Mouse (Mus musculus) kidney, postnatal 25 days (tissue): ENCODE measurements around the gene Gm11020.

ENCODE experiments used
- DNase-seq, 2 experiments: peaks; one replicate each; pipeline ENCODE4 v3.0.0; 2021; ENCODE audit warnings: mixed read lengths in 2 of 2

The Gm11020 gene

DNA sequence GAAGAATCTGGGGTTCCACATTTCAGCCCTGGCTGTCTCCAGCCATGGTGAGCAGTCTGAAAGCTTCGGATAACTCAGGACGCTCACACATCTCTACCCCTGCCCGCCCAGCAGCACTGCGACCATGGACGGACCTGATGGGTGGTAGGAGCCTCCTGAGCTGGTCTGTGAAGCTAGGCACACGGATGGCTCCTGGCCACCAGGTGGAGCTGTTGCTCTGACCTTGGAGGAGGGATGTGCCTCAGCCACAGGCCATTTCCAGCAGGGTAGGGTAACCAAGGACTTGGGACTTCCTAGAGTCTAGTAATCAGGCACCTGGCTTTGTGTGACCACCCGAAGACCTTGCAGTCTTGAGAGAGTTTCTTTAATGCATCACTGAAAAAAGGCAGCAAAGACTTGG lies 22.6 kb downstream of the Gm11020 start:
- DNase-seq: peak; percentile 90 to 91

DNA sequence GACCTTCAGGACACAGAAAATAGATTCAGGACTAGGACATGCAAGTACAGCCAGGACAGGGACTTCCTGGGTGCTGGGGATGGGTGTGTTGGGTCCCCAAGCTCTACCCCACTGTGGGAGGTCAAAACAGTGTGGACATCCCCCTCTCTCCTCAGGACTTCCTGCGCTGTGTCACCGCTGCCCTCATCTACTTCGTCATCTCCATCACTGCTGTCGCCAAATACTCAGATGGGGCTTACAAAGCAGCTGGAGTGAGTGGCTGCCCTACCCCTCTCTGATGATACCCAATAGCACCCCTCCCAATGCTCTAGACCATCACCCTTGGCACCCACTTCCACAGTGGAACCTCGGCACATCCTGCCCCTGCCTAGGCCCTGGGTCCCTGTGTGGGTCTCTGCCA lies 23.3 kb downstream of the Gm11020 start:
- no peak for DNase-seq

DNA sequence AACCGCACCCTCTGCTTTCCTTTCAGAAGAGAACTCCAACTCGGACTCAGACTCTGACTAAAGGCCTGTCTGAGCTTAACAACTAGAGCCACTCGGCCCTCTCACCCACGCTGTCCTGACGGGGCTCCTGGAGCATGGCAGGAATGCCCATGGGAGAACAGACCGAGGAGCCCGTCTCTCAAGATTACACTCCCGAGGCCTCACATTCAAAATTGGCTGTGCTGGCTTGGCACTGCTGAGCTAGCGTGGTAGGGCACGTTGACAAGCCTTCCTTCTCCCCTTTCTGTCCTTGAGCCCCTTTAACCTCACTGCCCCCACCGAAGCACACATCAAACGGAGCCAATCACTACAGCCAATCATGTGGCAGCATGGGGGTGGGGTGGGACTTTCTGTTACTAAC lies 25.3 kb downstream of the Gm11020 start:
- no peak for DNase-seq

DNA sequence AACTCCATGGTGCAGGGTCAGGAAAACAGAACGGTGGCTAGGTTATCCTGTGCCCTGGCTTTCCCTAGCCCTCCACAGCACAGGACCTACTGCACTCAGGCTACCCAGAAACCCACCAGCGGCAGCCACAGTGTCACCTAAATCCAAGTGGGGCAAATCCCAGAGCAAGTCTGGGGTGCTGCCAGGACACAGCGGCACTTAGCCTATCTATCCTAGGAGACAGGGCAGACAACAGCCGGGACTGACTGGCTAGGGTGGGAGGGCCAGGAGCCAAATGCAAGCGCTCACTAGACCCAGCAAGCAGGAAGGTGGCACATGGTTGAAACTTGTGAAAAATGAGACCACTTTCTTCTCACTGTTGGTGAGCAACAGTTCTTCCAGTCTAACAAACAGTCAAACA lies 27.6 kb downstream of the Gm11020 start:
- no peak for DNase-seq

DNA sequence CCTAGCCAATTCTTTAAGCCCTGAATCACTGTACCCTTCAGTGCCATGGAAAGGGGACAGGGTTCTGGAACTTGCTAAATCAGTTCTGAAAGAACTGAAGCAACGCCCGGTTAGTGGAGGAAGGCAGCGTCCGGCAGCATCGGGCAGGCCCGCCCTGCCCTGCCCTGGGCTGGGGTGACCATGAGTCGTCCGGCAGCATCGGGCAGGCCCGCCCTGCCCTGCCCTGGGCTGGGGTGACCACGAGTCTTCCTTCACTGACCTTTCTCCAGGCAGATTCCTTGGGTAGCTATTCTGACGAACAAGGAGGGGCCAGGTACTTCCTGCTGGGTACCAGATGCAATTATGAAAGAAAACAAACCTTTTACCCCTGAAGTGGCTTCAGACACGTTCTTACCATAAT lies 28.7 kb downstream of the Gm11020 start:
- peak in 1 of 2 experiments; percentile 16 for DNase-seq

DNA sequence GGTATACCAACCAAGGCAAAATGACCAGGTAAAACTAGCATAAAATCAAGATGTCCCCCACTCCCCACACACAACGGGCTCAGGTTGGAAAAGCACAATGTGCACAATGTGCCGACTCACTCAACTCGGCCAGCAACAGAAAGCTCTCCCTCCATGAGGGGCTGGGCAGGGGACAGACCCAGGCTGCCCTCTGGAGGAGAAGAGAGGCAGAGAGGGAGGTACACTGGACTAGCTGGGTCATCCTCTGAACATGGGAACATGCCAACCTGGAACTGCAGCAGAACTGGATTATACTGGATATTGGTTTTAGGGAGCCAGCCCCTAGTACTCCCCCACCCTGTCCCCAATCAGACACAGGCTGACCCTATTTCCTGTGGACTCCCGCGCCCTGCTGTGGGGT lies 31.8 kb downstream of the Gm11020 start:
- DNase-seq: no peak

DNA sequence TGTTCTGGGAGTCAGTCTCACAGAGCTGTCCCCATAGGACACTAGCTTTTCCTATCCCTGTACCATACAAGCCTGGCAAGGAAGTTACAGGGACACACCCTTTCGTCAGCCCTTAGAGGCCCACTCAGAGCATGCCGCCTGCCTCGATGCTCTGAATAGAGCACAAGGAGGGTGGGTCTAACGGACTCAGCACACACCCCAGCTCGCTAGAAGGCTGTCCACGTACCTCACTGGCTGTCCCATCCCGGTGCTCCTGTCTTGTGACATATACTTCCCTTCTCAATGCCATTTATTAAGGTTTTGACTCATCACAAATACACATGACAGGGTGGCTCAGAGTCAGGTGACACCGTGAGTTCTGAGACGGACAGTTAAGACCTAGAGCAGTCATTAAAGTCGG lies 33.1 kb downstream of the Gm11020 start:
- no peak for DNase-seq

DNA sequence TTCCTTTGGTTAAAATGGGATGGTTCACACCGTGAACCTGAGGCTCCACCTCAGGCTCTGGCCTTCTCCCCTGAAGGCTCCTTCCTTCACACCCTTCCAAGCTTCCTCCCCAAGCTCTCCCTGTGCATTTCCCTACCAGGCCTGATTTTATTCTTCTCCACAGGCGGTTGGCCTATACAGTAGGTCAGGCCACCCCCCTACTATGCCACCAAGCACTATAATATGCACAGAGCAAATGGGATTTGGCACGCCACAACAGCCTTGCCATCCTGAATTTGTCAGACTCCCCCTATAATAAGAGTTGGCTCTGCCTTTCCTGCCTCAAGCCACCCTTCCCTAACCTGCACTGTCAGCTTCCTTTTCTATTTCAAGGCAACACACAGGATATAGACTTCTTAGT lies 37.3 kb downstream of the Gm11020 start:
- DNase-seq: no peak

DNA sequence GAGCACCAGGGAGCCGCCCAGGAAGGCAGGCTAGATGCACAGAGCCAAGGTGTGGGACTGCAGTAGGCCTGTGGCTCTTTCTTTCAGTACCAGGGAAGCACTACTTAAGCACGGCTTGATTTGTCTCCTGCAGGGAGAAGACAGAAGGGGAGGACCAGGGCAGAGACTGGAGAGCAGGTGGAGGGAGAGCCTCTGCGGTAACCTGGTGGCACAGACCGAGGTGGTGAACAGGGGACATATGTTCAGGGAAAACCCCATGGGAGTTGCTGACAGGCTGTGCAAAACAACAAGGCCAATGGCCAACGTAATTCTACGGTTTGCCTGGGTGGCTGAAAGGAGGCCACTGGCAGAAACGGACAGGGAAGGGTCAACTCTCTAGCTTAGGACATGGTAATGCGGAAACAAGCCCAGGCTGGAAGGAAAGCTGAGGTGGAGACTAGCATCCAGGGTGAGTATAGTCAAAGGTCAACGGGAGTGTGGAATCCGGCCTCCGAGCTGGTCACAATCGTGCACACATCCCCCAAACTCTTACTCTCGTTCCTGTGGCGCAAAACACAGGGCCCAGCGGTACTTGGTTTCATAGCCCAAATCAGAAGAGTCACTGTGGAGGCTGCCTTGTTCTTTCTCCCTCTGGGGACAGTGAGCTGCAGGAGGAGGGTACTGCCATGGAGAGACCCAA lies 38.5 kb downstream of the Gm11020 start:
- no peak for DNase-seq

DNA sequence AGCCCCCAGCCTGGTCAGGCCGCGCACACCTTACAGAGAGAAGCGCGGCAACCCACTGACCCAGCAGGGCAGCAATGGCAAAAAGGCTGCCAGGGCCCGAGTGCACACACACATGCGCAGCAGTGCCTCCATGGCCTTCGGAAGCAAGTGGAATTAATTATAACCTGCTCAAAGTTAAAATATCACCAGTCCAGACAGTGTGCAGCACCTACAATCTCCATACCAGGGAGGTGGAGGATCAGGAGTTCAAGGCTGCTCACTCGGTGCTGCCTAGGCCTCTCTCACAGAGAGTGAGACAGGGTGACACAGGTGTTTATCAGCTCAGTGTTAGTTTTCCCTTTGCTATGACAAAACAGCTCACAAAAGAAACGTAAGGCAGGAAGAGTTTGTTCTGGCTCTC lies 44.3 kb downstream of the Gm11020 start:
- peak; percentile 31 to 56 for DNase-seq

DNA sequence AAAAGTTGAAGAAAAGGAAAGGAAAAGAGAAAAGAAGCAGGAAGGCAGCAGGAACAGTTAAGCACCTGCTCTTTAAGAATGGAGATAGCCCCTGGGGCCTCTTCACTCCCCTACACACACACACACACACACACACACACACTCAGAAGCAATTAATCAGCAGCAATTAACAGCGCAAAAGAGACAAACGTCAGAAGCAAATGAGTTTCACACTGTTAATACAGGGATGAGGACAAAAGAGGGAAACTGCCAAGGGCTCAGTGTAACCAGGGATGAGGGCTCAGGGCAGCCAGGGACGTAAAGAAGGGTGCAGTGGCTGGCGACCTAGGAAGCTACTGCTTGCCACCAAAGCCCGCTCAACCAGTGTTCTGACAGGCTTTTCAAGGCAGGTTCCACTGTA lies 46.0 kb downstream of the Gm11020 start:
- DNase-seq: no peak

DNA sequence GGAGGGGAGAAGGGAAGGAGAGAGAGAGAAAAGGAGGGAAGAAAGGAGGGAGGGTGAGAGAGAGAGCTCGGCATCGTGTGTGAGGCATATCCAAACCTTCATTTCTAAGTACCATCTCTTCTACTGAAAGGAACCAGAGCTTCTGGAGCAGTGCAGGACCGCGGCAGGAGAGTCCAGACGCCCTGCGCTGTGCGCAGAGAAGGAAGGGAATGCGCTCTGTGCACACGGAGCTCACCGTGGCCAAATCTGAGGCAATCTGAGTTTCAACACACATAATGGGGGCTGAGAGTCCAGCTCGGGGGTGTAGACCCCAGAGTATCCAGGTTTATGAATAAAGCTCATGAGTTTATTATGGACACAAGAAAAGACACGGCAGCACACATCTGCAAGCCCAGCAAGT lies 48.2 kb downstream of the Gm11020 start:
- DNase-seq: no peak

DNA sequence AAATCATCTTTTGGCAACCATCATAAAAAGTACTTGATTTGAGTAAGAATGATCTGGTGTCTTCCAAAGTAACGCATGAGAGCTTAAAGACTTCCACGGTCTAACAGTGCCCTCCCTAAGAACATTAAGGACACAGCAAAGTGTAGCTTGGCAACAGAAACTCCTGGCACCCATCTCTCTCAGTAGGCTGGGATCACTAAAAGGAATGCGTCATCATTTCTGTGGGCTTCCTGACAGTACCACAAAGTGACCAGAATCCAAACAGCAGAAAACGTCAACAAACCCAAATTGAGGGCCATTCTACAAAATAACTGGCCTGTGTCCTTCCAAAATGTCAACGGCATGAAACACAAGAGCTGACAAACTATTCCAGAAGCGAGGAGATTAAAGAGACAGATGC lies 48.7 kb downstream of the Gm11020 start:
- DNase-seq: peak; percentile 18 to 58

DNA sequence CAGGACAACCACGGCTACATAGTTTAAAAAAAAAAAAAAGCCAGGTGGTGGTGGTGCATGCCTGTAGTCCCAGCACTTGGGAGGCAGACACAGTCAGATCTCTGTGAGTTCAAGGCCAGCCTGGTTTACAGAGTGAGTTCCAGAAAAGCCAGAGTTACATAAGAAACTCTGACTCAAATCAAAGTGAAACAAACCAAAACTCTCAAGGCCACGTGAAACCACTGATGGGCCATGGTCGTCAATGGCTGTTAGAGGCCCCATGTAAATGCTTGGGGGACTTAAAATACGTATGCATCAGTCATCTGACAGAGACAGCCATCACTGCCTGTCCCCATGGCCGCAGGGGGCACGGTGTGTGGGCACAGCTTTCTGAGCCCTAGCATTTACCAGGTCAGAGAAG lies 49.8 kb downstream of the Gm11020 start:
- DNase-seq: no peak
